ENCODE assay signal across 20 mouse cellular contexts in the genomic region with DNA sequence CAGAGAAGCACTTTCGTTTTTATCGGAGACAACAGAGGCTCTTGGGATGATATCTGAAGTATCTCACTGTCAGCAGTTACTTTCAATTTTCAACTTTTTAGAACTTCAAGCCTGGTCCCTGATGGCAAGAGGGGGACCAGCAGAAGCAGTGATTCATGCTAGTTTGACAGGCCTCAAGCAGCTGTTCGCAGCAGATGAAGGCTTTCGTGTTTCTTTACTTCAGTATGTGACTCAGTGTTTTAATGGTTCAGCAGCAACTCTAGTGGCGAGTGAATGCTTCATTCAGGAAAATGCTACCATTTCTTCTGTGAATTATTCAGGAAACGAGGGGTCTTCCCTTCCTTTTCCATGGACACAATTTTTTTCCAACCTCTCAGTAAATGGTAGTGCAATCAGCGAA.
"Had no signal": no experiment of that assay in that cellular context is flagged by ENCODE, and none has a peak within 500 bp of the region (broad histone marks: within the 10 kb centered on the region; RNA-seq: fewer than 3 reads in every experiment).

No protein-coding gene starts in this region.

- H3K36me3 ChIP-seq: limb, embryonic 12.5 days; limb, embryonic 15.5 days; midbrain, embryonic 12.5 days had no signal

- H3K4me2 ChIP-seq: limb, embryonic 12.5 days; limb, embryonic 15.5 days; liver, embryonic 11.5 days; lung, embryonic 14.5 days; midbrain, embryonic 12.5 days had no signal

- DNase-seq: kidney, adult 18-20 months; kidney, postnatal 14 days; kidney, postnatal 4 days; left cerebral cortex, postnatal 4 days; liver, postnatal 0 days; lung, embryonic 14.5 days; thymus, adult 2 months; thymus, postnatal 14 days; thymus, postnatal 4 days had no signal

- H3K9ac ChIP-seq: limb, embryonic 12.5 days; limb, embryonic 15.5 days; liver, embryonic 14.5 days; liver, postnatal 0 days; lung, embryonic 14.5 days; midbrain, embryonic 12.5 days had no signal

- ATAC-seq: inflammation-experienced regulatory T-cells, adult 6 months; intestine, embryonic 16.5 days; liver, postnatal 0 days; lung, postnatal 0 days; midbrain, embryonic 16.5 days had no signal

- H3K27me3 ChIP-seq: limb, embryonic 12.5 days; limb, embryonic 15.5 days; midbrain, embryonic 12.5 days had no signal

- H3K4me3 ChIP-seq: limb, embryonic 12.5 days; limb, embryonic 15.5 days; midbrain, embryonic 12.5 days had no signal

- H3K9me3 ChIP-seq: limb, embryonic 12.5 days; limb, embryonic 15.5 days; midbrain, embryonic 12.5 days had no signal

- H3K4me1 ChIP-seq: limb, embryonic 12.5 days; limb, embryonic 15.5 days; midbrain, embryonic 12.5 days had no signal

- H3K27ac ChIP-seq: limb, embryonic 12.5 days; limb, embryonic 15.5 days; liver, embryonic 14.5 days; macrophage; midbrain, embryonic 12.5 days; stomach, postnatal 0 days had no signal
